Mouse (Mus musculus) CH12.LX (cell line): Measurements from ENCODE around the gene Ikzf1. TPM values are rescaled to one million over a fixed set of nuclear protein-coding genes. Genes with fewer than 3 reads are reported as not detected.

ENCODE experiments used
- DNase-seq: peaks from one replicate; pipeline ENCODE4 v3.0.0-alpha.2; 2013; ENCODE audit errors: extremely low read depth
- H3K27ac ChIP-seq: 2 replicates; pipeline ENCODE4 v1.5.1; 2012; ENCODE audit warnings: low read depth, mild to moderate bottlenecking, control low read depth, moderate library complexity; ENCODE audit not compliant: insufficient read depth
- H3K27me3 ChIP-seq: replicated peaks from 2 replicates; pipeline ENCODE3; 2012; ENCODE audit warnings: inconsistent platforms
- H3K36me3 ChIP-seq, 2 experiments: replicated peaks in 1 of 2; 2 replicates each; pipeline versions ENCODE3 to v1.6.1; 2012; ENCODE audit warnings: inconsistent platforms in 1 of 2, low read length in 1 of 2, mild to moderate bottlenecking in 1 of 2, mixed read lengths in 1 of 2, moderate library complexity in 1 of 2; ENCODE audit not compliant: control insufficient read depth in 1 of 2, insufficient read depth in 1 of 2
- H3K4me1 ChIP-seq, 2 experiments: 2 replicates each; pipeline ENCODE4 v1.6.1; 2012; ENCODE audit warnings: inconsistent platforms in 1 of 2, moderate library complexity in 1 of 2; ENCODE audit not compliant: insufficient read depth in 2 of 2, control insufficient read depth in 1 of 2
- H3K4me2 ChIP-seq: 2 replicates; pipeline ENCODE4 v1.6.1; 2012; ENCODE audit warnings: low read depth, mild to moderate bottlenecking, control low read depth; ENCODE audit not compliant: poor library complexity, insufficient read depth, severe bottlenecking
- H3K4me3 ChIP-seq, 3 experiments: fragments of 150-350 bp in 1 of 3; sonication (generic) in 1 of 3; replicated peaks in 1 of 3; 2 replicates each; pipeline versions ENCODE3 to v1.5.1; 2011 to 2012; ENCODE audit warnings: low read depth in 2 of 3, low read length in 2 of 3, mild to moderate bottlenecking in 2 of 3, moderate library complexity in 2 of 3, control low read depth in 1 of 3, improper control_type of control experiment in 1 of 3, inconsistent platforms in 1 of 3, mixed read lengths in 1 of 3; ENCODE audit not compliant: poor library complexity in 1 of 3
- H3K79me2 ChIP-seq: replicated peaks from 2 replicates; pipeline ENCODE4 v1.6.1; 2012; ENCODE audit warnings: mild to moderate bottlenecking, moderate library complexity; ENCODE audit not compliant: control insufficient read depth, poor library complexity, insufficient read depth, severe bottlenecking; ENCODE audit errors: extremely low read depth
- H3K9ac ChIP-seq: 2 replicates; pipeline ENCODE4 v1.6.1; 2012; ENCODE audit warnings: low read depth, mild to moderate bottlenecking, control low read depth, moderate library complexity; ENCODE audit not compliant: insufficient read depth
- H3K9me3 ChIP-seq: replicated peaks from 2 replicates; pipeline ENCODE3; 2012; ENCODE audit warnings: low read length, inconsistent platforms, mixed read lengths
- BHLHE40 ChIP-seq: IDR thresholded peaks from 2 replicates; pipeline ENCODE4 v1.6.1; 2011; ENCODE audit warnings: mild to moderate bottlenecking, low read depth, low read length, improper control_type of control experiment
- CHD1 ChIP-seq: IDR thresholded peaks from 2 replicates; pipeline ENCODE4 v1.6.1; 2012; ENCODE audit warnings: low read depth, low read length, improper control_type of control experiment, inconsistent platforms
- CHD2 ChIP-seq: IDR thresholded peaks from 2 replicates; pipeline ENCODE4 v1.6.1; 2011; ENCODE audit warnings: low read length, improper control_type of control experiment
- CTCF ChIP-seq, 2 experiments: IDR thresholded peaks in 1 of 2; conservative IDR thresholded peaks in 1 of 2; 2 replicates each; pipeline ENCODE4 v1.5.1; 2011 to 2012; ENCODE audit warnings: low read depth in 2 of 2, low read length in 2 of 2, improper control_type of control experiment in 1 of 2, inconsistent platforms in 1 of 2, mild to moderate bottlenecking in 1 of 2, moderate library complexity in 1 of 2
- E2F4 ChIP-seq: IDR thresholded peaks from 2 replicates; pipeline ENCODE4 v1.6.1; 2011; ENCODE audit warnings: low read depth, low read length, improper control_type of control experiment; ENCODE audit not compliant: insufficient replicate concordance
- EP300 ChIP-seq: IDR thresholded peaks from 2 replicates; pipeline ENCODE4 v1.6.1; 2011; ENCODE audit warnings: low read length, improper control_type of control experiment
- ETS1 ChIP-seq: conservative IDR thresholded peaks from 2 replicates; pipeline ENCODE4 v1.6.1; 2012; ENCODE audit warnings: low read depth, mild to moderate bottlenecking, inconsistent platforms, low read length, improper control_type of control experiment, moderate library complexity
- GABPA ChIP-seq: IDR thresholded peaks from 2 replicates; pipeline ENCODE4 v1.6.1; 2012; ENCODE audit warnings: low read depth, low read length, improper control_type of control experiment, inconsistent platforms; ENCODE audit not compliant: insufficient replicate concordance
- HCFC1 ChIP-seq: IDR thresholded peaks from 2 replicates; pipeline ENCODE4 v1.6.1; 2012; ENCODE audit warnings: low read depth, mild to moderate bottlenecking, inconsistent platforms, low read length, improper control_type of control experiment
- IRF4 ChIP-seq: IDR thresholded peaks from 2 replicates; pipeline ENCODE4 v1.6.1; 2014; ENCODE audit warnings: low read depth, mild to moderate bottlenecking, inconsistent platforms, low read length, improper control_type of control experiment
- JUN ChIP-seq: IDR thresholded peaks from 2 replicates; pipeline ENCODE4 v1.6.1; 2011; ENCODE audit warnings: low read depth, mild to moderate bottlenecking, low read length, improper control_type of control experiment, moderate library complexity; ENCODE audit not compliant: insufficient read depth
- JUND ChIP-seq: conservative IDR thresholded peaks from 2 replicates; pipeline ENCODE4 v1.6.1; 2011; ENCODE audit warnings: low read depth, low read length, improper control_type of control experiment
- KAT2A ChIP-seq: IDR thresholded peaks from 2 replicates; pipeline ENCODE4 v1.6.1; 2012; ENCODE audit warnings: low read length, improper control_type of control experiment, inconsistent platforms; ENCODE audit not compliant: insufficient replicate concordance
- MAFK ChIP-seq: IDR thresholded peaks from 2 replicates; pipeline ENCODE4 v1.6.1; 2011; ENCODE audit warnings: low read length, improper control_type of control experiment; ENCODE audit not compliant: insufficient replicate concordance
- MAX ChIP-seq: IDR thresholded peaks from 2 replicates; pipeline ENCODE4 v1.6.1; 2011; ENCODE audit warnings: low read length, improper control_type of control experiment
- MEF2A ChIP-seq: IDR thresholded peaks from 2 replicates; pipeline ENCODE4 v1.6.1; 2014; ENCODE audit warnings: low read depth, mild to moderate bottlenecking, inconsistent platforms, low read length, improper control_type of control experiment, borderline replicate concordance
- MYC ChIP-seq: IDR thresholded peaks from 2 replicates; pipeline ENCODE4 v1.6.1; 2011; ENCODE audit warnings: low read depth, mild to moderate bottlenecking, improper control_type of control experiment, low read length
- NELFE ChIP-seq: IDR thresholded peaks from 2 replicates; pipeline ENCODE4 v1.6.1; 2011; ENCODE audit warnings: low read depth, low read length, improper control_type of control experiment
- NRF1 ChIP-seq: IDR thresholded peaks from 2 replicates; pipeline ENCODE4 v1.6.1; 2014; ENCODE audit warnings: low read depth, mild to moderate bottlenecking, inconsistent platforms, low read length, improper control_type of control experiment, moderate library complexity
- PAX5 ChIP-seq: IDR thresholded peaks from 2 replicates; pipeline ENCODE4 v1.6.1; 2012; ENCODE audit warnings: low read length, inconsistent platforms, mixed read lengths
- POLR2AphosphoS2 ChIP-seq: IDR thresholded peaks from 2 replicates; pipeline ENCODE4 v1.6.1; 2011; ENCODE audit warnings: low read depth, low read length, improper control_type of control experiment
- RAD21 ChIP-seq: IDR thresholded peaks from 2 replicates; pipeline ENCODE4 v1.6.1; 2011; ENCODE audit warnings: low read depth, mild to moderate bottlenecking, low read length, improper control_type of control experiment, moderate library complexity
- SIN3A ChIP-seq: IDR thresholded peaks from 2 replicates; pipeline ENCODE4 v1.6.1; 2012; ENCODE audit warnings: low read length, improper control_type of control experiment, inconsistent platforms
- SMC3 ChIP-seq: IDR thresholded peaks from 2 replicates; pipeline ENCODE4 v1.6.1; 2011; ENCODE audit warnings: low read depth, low read length, improper control_type of control experiment
- TBP ChIP-seq: conservative IDR thresholded peaks from 2 replicates; pipeline ENCODE4 v1.6.1; 2011; ENCODE audit warnings: low read depth, low read length, improper control_type of control experiment
- TCF12 ChIP-seq: IDR thresholded peaks from 2 replicates; pipeline ENCODE4 v1.6.1; 2014; ENCODE audit warnings: low read depth, mild to moderate bottlenecking, inconsistent platforms, low read length, improper control_type of control experiment
- UBTF ChIP-seq: IDR thresholded peaks from 2 replicates; pipeline ENCODE4 v1.6.1; 2012; ENCODE audit warnings: low read depth, mild to moderate bottlenecking, inconsistent platforms, low read length, improper control_type of control experiment, moderate library complexity
- USF1 ChIP-seq: IDR thresholded peaks from 2 replicates; pipeline ENCODE4 v1.6.1; 2014; ENCODE audit warnings: low read depth, mild to moderate bottlenecking, inconsistent platforms, low read length, improper control_type of control experiment
- USF2 ChIP-seq: conservative IDR thresholded peaks from 2 replicates; pipeline ENCODE4 v1.6.1; 2011; ENCODE audit warnings: low read depth, low read length, improper control_type of control experiment
- ZKSCAN1 ChIP-seq: IDR thresholded peaks from 2 replicates; pipeline ENCODE4 v1.6.1; 2012; ENCODE audit warnings: low read depth, inconsistent platforms, low read length, improper control_type of control experiment, borderline replicate concordance
- ZMIZ1 ChIP-seq: IDR thresholded peaks from 2 replicates; pipeline ENCODE4 v1.6.1; 2012; ENCODE audit warnings: low read depth, mild to moderate bottlenecking, inconsistent platforms, low read length, improper control_type of control experiment
- ZNF384 ChIP-seq: IDR thresholded peaks from 2 replicates; pipeline ENCODE4 v1.6.1; 2012; ENCODE audit warnings: low read depth, low read length, improper control_type of control experiment, inconsistent platforms
- dilution Hi-C: fragments of 300-500 bp; cut with MboI; formaldehyde crosslinking; loops from 2 replicates; pipeline ENCODE4 v1.14.3; 2020; ENCODE audit warnings: low sequenced_read_pairs; ENCODE audit not compliant: extremely low pct_unique_long_range_greater_than_20kb, extremely low pct_ligation_motif_present
- in situ Hi-C: fragments of 300-500 bp; cut with MboI; formaldehyde crosslinking; loops from 3 replicates; pipeline ENCODE4 v1.14.3; 2019; ENCODE audit warnings: low sequenced_read_pairs, low pct_ligation_motif_present, low pct_unique_long_range_greater_than_20kb, mixed read lengths
- polyA plus RNA-seq: library from polyadenylated mRNA; unstranded; fragments of >175 nt; gene quantifications from 2 replicates; pipeline ENCODE4 v1.2.1, GENCODE M21; 2012; ENCODE audit warnings: low read depth; ENCODE audit not compliant: insufficient read length
- total RNA-seq, 2 experiments: library from RNA; depleted of rRNA; stranded (reverse); fragments of 300-350 nt in 1 of 2; fragments of >200 nt in 1 of 2; gene quantifications; 2 replicates each; pipeline ENCODE4 v1.2.3; 2012 to 2014

Gene Ikzf1
- total and polyA plus RNA-seq, 3 experiments = 33.1 to 68.7 (median 51.2) TPM

DNA sequence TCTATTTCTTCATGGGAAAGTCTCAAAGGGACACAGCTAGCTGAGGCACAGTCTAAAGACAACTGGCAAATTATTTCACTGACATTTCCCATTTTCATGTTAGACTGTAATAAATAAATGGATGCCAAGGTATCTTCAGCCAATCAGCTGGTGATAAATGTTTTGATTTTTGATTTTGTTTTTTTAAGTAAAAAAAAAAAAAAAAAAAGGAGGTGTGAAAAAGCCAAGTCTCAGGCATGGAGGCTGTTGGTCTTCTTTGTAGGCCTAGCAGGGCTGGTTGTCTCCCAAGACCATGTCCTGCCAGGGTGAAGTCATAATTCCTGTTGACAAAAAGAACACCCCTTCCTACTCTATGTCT, 4.9 kb downstream of the Ikzf1 start:
- Histone ChIP-seq H3K4me2 (peak overlapping the region; percentile 5; the same call in 1 of the 2 replicates), H3K27ac (peak overlapping the region; percentile 90), H3K4me1 (peaks cover 17 to 49% of the 10 kb centered on the region in 2 experiments), H3K27me3 (no peaks in the 10 kb centered on the region), H3K79me2 (peaks cover 27% of the 10 kb centered on the region), H3K9me3 (peaks cover 19% of the 10 kb centered on the region), H3K4me3 (peak overlapping the region in 2 of 3 experiments; percentile 44 to 53), H3K36me3 (peaks cover 0 to 6% of the 10 kb centered on the region in 2 experiments), H3K9ac (peak overlapping the region; percentile 99)
- no peak for DNase-seq
- in situ Hi-C loops = loop anchor here (10.0 to 25.0 kb wide), 2 partner anchors 125 to 273 kb away; no protein-coding TSS in a partner anchor
- no peak for TF ChIP-seq PAX5
- TF ChIP-seq TBP = no peak
- no peak for TF ChIP-seq TCF12
- peak; percentile 42; the same call in 1 of the 2 replicates for TF ChIP-seq JUN
- TF ChIP-seq CHD1 = no peak; the same call in none of the 2 replicates
- 0 out of 2 replicates have a peak, but pooled peaks have one; percentile 18 for TF ChIP-seq IRF4
- TF ChIP-seq HCFC1 = no peak
- TF ChIP-seq NELFE = no peak
- no peak; the same call in 1 of the 2 replicates for TF ChIP-seq POLR2AphosphoS2
- TF ChIP-seq MYC = peak; percentile 16; the same call in 1 of the 2 replicates
- TF ChIP-seq CTCF (conservative IDR thresholded peaks at IDR 0.05 in 1 of 2, IDR thresholded peaks at IDR 0.05 in 1 of 2; ENCODE audit: low read depth in 2 of 2, low read length in 2 of 2) = no peak
- TF ChIP-seq RAD21 = no peak; the same call in 1 of the 2 replicates
- no peak for TF ChIP-seq ETS1
- TF ChIP-seq KAT2A = 0 out of 2 replicates have a peak, but pooled peaks have one; percentile 12
- TF ChIP-seq ZMIZ1 = no peak
- peak; percentile 15; the same call in 1 of the 2 replicates for TF ChIP-seq CHD2
- TF ChIP-seq EP300 = no peak; the same call in 1 of the 2 replicates
- no peak for TF ChIP-seq USF2
- TF ChIP-seq USF1 = no peak
- TF ChIP-seq MAX = no peak; the same call in 1 of the 2 replicates
- TF ChIP-seq GABPA = no peak
- no peak for TF ChIP-seq MEF2A
- no peak for TF ChIP-seq UBTF
- TF ChIP-seq E2F4 = 0 out of 2 replicates have a peak, but pooled peaks have one; percentile 27
- peak; percentile 18; the same call in 1 of the 2 replicates for TF ChIP-seq MAFK
- peak; percentile 31; the same call in 1 of the 2 replicates for TF ChIP-seq JUND
- TF ChIP-seq ZNF384 = peak; percentile 85
- no peak for TF ChIP-seq SMC3
- TF ChIP-seq SIN3A = no peak; the same call in none of the 2 replicates
- TF ChIP-seq NRF1 = no peak
- TF ChIP-seq BHLHE40 = no peak
- TF ChIP-seq ZKSCAN1 = no peak
- dilution Hi-C loops = no loop called here
